Mouse (Mus musculus) liver, embryonic 16.5 days (tissue): Measurements from ENCODE around the gene Macf1. TPM values are rescaled to one million over a fixed set of nuclear protein-coding genes. Genes with fewer than 3 reads are reported as not detected.

ENCODE experiments used
- ATAC-seq: fragments of 200-750 bp; cut with Nextera tagmentation; 2 replicates; pipeline ENCODE4 v1.8.0; 2017; ENCODE audit warnings: low read depth, mild to moderate bottlenecking, moderate number of reproducible peaks, moderate library complexity
- H3K27ac ChIP-seq: fragments of 300-500 bp; sonication (generic); 2 replicates; pipeline ENCODE4 v1.5.1; 2014; ENCODE audit warnings: mild to moderate bottlenecking, low read length
- H3K27me3 ChIP-seq: fragments of 300-500 bp; sonication (generic); 2 replicates; pipeline ENCODE4 v1.6.1; 2014; ENCODE audit warnings: low read depth, low read length, mixed read lengths; ENCODE audit not compliant: control insufficient read depth, insufficient read depth
- H3K36me3 ChIP-seq: fragments of 300-500 bp; sonication (generic); 2 replicates; pipeline ENCODE4 v1.6.1; 2014; ENCODE audit warnings: mild to moderate bottlenecking; ENCODE audit not compliant: control insufficient read depth, insufficient read depth
- H3K4me1 ChIP-seq: fragments of 300-500 bp; sonication (generic); 2 replicates; pipeline ENCODE4 v1.6.1; 2014; ENCODE audit warnings: low read depth, low read length, mixed read lengths; ENCODE audit not compliant: control insufficient read depth
- H3K4me2 ChIP-seq: fragments of 300-500 bp; sonication (generic); 2 replicates; pipeline ENCODE4 v1.6.1; 2014; ENCODE audit warnings: low read depth, low read length, mixed read lengths
- H3K4me3 ChIP-seq: fragments of 300-500 bp; sonication (generic); 2 replicates; pipeline ENCODE4 v1.5.1; 2014; ENCODE audit warnings: low read depth, mild to moderate bottlenecking, low read length
- H3K9ac ChIP-seq: fragments of 300-500 bp; sonication (generic); 2 replicates; pipeline ENCODE4 v1.6.1; 2014; ENCODE audit warnings: low read depth, low read length
- H3K9me3 ChIP-seq: fragments of 300-500 bp; sonication (generic); replicated peaks from 2 replicates; pipeline ENCODE4 v1.6.1; 2016; ENCODE audit warnings: low read length; ENCODE audit not compliant: control insufficient read depth
- WGBS: fragments of 180-500 bp; shearing (Covaris S2); extraction: QIAGEN DNeasy Blood & Tissue Kit; methylation state at CpG from one replicate; pipeline ENCODE4 v1.1.7; 2014; ENCODE audit not compliant: insufficient replicate concordance; 5-methylcytosine and 5-hydroxymethylcytosine counted together
- polyA plus RNA-seq: library from polyadenylated mRNA; unstranded; fragments of >200 nt; fragmentation: Nextera tagmentation; extraction: Ambion mirVana; gene quantifications from 2 replicates; pipeline ENCODE4 v1.2.1, GENCODE M21; 2015

The Macf1 gene
- polyA plus RNA-seq, 1 experiment from 2014 or later: 8.3 TPM

DNA sequence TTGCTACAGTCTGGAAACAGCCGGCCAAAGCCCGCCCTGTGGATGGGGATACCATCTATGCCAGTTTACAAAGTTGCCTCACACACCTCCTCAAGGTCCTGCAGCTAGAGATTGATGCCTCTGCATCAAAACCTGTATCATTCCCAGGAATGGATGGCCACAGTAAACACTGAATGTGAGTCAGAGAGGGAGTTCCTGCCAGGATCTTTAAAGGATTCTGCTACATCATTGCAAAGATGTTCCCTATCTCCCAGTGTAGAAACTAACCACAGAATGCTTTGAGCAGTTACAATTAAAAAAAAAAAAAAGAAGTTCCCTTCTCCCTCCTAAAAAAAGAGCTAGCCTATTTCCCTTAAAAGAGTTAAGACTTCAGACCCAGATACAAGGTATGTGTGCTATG is 21.2 kb upstream of the Macf1 start:
- no peaks in the 10 kb centered on the region for H3K36me3 ChIP-seq
- 69% methylated on average over 2 of the region's 2 CpGs for WGBS

GRCm38 (mm10) chr4:123693384-123693783 is 9.2 kb upstream of the Macf1 start:
- H3K27me3 ChIP-seq: peaks cover 4% of the 10 kb centered on the region; the same call in 1 of the 2 replicates
- no peaks in the 10 kb centered on the region for H3K9me3 ChIP-seq
- no peaks in the 10 kb centered on the region for H3K4me1 ChIP-seq
- no peak overlapping the region for H3K4me3 ChIP-seq
- no peaks in the 10 kb centered on the region for H3K36me3 ChIP-seq
- H3K27ac ChIP-seq: no peak overlapping the region
- no peak overlapping the region for H3K4me2 ChIP-seq
- no peak for ATAC-seq
- no peak overlapping the region for H3K9ac ChIP-seq
- WGBS: 70% methylated on average over 12 of the region's 12 CpGs

More for the DNA sequence above, 21.2 kb upstream of the Macf1 start:
- ATAC-seq: no peak
- Histone ChIP-seq H3K27me3 (no peaks in the 10 kb centered on the region), H3K4me3 (no peak overlapping the region), H3K9me3 (no peaks in the 10 kb centered on the region), H3K4me2 (no peak overlapping the region), H3K4me1 (no peaks in the 10 kb centered on the region), H3K27ac (no peak overlapping the region), H3K9ac (no peak overlapping the region)

DNA sequence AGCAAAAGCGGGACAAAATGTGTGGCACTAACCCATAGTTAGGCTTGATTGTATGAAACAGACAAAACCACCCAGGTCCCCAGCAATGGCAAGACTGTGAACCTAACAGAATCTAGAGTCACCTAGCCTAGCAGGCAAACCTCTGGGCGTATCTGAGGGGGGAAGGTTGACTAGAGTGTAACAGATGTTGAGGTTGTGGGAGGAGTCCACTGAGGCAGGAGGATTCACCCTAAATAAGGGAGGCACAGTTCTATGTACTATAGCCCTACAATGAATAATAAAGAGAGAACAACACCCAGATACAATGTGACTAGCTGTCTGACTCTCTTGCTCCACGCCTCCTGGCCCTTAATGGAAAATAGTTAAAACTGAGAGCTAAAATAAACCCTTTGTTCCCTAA is 7.9 kb upstream of the Macf1 start:
- no peak overlapping the region for H3K27ac ChIP-seq
- no peaks in the 10 kb centered on the region for H3K36me3 ChIP-seq
- no peaks in the 10 kb centered on the region for H3K4me1 ChIP-seq
- H3K4me2 ChIP-seq: no peak overlapping the region
- no peaks in the 10 kb centered on the region for H3K9me3 ChIP-seq
- WGBS: 58% methylated on average over 3 of the region's 3 CpGs
- H3K4me3 ChIP-seq: no peak overlapping the region
- H3K27me3 ChIP-seq: peaks cover 14% of the 10 kb centered on the region
- no peak for ATAC-seq
- no peak overlapping the region for H3K9ac ChIP-seq

DNA sequence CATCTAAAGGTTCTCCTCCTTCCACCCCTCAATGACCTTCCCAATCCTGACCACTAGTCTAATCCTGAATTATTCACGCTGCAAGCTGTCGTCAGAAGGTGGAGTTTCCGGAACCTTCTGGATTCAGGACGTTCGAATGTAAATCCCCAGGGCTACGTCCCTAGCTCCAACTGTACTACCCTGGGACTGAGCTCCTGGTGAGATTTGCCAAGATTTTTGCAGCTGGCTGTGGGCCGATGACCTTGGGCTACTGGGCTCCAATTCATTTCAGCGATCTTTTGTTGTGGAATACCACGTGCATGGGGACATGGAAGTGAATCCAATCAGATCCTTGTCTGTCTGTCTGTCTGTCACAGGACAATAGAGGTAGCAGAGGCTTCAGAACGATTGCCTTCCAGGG is 6.2 kb upstream of the Macf1 start:
- Histone ChIP-seq H3K4me2 (no peak overlapping the region), H3K9ac (no peak overlapping the region), H3K4me3 (no peak overlapping the region), H3K9me3 (no peaks in the 10 kb centered on the region), H3K36me3 (no peaks in the 10 kb centered on the region), H3K4me1 (no peaks in the 10 kb centered on the region), H3K27me3 (peaks cover 31% of the 10 kb centered on the region), H3K27ac (no peak overlapping the region)
- ATAC-seq: no peak
- 69% methylated on average over 10 of the region's 10 CpGs for WGBS

GRCm38 (mm10) chr4:123687025-123687781 is 3.0 kb upstream of the Macf1 start:
- ATAC-seq: peak; percentile 81
- Histone ChIP-seq H3K4me3 (peak overlapping the region; percentile 61), H3K9ac (peak overlapping the region; percentile 37; the same call in 1 of the 2 replicates), H3K27ac (no peak overlapping the region; the same call in 1 of the 2 replicates), H3K4me2 (peak overlapping the region; percentile 73), H3K36me3 (no peaks in the 10 kb centered on the region), H3K9me3 (no peaks in the 10 kb centered on the region), H3K27me3 (peaks cover 42% of the 10 kb centered on the region), H3K4me1 (no peaks in the 10 kb centered on the region)
- 0% methylated on average over 36 of the region's 89 CpGs for WGBS

DNA sequence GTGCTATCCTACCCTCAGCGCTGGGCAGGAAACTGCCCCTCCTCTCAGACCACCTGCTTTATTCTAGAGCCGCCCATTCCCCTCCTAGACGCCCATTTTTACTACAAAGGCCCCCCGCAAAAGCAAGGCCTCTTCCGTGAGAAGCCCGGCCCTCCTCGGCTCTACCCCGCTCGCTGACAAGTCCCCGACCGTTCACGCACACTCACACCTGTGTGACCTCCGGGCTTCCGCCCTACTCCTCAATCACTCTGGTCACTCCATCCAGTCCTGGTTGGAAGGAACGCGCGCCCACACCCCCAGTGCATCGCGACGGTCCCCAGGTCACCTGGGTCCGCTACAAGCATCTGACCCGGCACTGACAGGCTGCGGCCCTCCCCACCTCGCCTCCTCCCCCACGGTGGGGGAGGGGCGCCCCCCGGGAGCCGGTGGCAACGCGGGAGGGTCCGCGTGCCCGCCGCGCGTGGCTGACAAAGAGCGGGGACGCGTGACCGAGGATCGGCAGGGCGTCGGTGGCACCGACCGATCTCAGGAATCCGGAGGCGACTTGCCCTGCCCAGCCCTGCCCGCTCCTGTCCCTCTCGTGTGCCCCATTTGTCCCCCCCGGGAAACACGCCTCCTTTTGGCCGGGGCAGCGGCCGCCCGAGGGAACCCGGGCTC is 2.3 kb upstream of the Macf1 start:
- H3K27ac ChIP-seq: no peak overlapping the region; the same call in 1 of the 2 replicates
- no peaks in the 10 kb centered on the region for H3K4me1 ChIP-seq
- H3K9ac ChIP-seq: peak overlapping the region; percentile 37; the same call in 1 of the 2 replicates
- 3% methylated on average over 39 of the region's 56 CpGs for WGBS
- H3K9me3 ChIP-seq: no peaks in the 10 kb centered on the region
- ATAC-seq: no peak
- H3K27me3 ChIP-seq: peaks cover 42% of the 10 kb centered on the region
- no peaks in the 10 kb centered on the region for H3K36me3 ChIP-seq
- peak overlapping the region; percentile 73 for H3K4me2 ChIP-seq
- peak overlapping the region; percentile 61 for H3K4me3 ChIP-seq

GRCm38 (mm10) chr4:123685506-123686242 is 1.5 kb upstream of the Macf1 start:
- H3K27me3 ChIP-seq: peaks cover 42% of the 10 kb centered on the region
- H3K9ac ChIP-seq: no peak overlapping the region
- no peak overlapping the region for H3K4me2 ChIP-seq
- no peak for ATAC-seq
- H3K9me3 ChIP-seq: no peaks in the 10 kb centered on the region
- WGBS: 55% methylated on average over 8 of the region's 8 CpGs
- no peaks in the 10 kb centered on the region for H3K4me1 ChIP-seq
- H3K36me3 ChIP-seq: no peaks in the 10 kb centered on the region
- no peak overlapping the region for H3K4me3 ChIP-seq
- H3K27ac ChIP-seq: no peak overlapping the region

DNA sequence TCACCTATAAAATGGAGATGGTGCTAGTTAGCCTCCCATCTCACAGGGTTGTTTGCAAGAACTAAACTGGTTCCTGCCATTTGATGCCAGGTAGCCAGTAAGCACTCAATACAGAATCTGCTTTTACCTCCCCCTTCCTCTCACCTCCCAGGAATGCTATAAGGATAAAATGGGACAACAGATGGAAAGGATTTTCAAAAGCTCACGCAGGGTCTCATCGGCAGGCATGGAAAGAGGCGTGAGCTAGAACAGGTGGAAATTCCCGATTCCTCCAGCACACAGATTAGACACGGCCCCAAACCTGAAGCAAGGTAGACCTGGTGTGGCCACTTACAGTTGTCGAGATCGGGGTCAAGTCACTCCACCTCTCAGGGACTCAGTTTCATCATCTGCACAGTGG is 886 bp upstream of the Macf1 start:
- Histone ChIP-seq H3K27ac (no peak overlapping the region), H3K36me3 (no peaks in the 10 kb centered on the region), H3K4me3 (no peak overlapping the region), H3K27me3 (peaks cover 39% of the 10 kb centered on the region), H3K9ac (no peak overlapping the region), H3K4me1 (no peaks in the 10 kb centered on the region), H3K9me3 (no peaks in the 10 kb centered on the region), H3K4me2 (no peak overlapping the region)
- 69% methylated on average over 7 of the region's 7 CpGs for WGBS
- ATAC-seq: no peak
